Mouse (Mus musculus) bone marrow, adult 2 months (tissue): Measurements from ENCODE around the gene Trp53i11.

Experiments used
- CTCF ChIP-seq: fragments of 200-500 bp; IDR thresholded peaks from 2 replicates; pipeline ENCODE4 v1.5.1; 2011; ENCODE audit warnings: low read length, control low read depth; ENCODE audit not compliant: control insufficient read depth, insufficient read depth
- POLR2A ChIP-seq: fragments of 200-500 bp; IDR thresholded peaks from 2 replicates; pipeline ENCODE4 v1.6.1; 2011; ENCODE audit warnings: low read depth, mild to moderate bottlenecking, control low read depth, low read length, borderline replicate concordance; ENCODE audit not compliant: control insufficient read depth

DNA sequence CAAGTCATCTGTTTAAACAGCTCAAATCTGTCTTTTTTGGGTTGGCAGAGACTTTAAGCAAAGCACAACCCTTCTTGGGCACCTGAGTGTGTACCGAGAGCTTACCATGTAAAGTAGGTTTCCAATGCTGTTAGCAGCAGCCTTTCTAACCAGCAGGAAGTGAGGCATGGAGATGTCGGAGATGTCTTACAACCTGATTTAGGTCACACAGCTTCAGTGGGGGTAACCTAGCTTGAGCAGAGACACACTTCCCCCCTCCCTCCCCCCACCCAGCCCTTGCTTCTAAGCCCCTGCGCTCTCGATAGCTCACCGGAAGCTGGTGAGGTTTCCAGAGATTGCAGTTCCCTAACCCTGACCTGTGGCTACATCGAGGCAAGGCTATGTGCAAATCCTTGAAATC, 17.2 kb downstream of the Trp53i11 start:
- TF ChIP-seq CTCF (no peak), POLR2A (no peak)
